Comparison of ENCODE assay signal across 13 mouse cellular contexts in the genomic region with DNA sequence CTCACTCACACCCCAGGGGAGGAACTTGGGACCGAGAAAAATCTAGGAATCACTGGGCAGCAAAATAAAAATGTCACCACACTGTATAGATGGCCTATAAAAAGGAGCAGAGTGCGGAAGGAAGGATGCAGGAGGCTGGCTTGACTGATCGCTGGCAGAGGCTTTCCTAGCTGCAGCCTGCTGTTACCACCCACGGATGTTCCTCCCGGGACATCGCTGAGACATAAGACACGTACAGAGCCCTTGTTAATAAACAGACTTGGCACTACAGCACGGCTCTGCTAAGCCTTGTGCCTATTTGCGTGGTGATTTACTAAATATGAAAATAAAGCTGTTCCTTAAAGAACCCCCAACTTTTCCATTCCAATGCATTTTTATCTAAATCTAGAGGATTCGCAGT.
DNase-seq lines count a peak whose midpoint lies in the region; ATAC-seq and TF ChIP-seq lines count a peak whose summit lies in the region.
"Had no signal": no experiment of that assay in that cellular context is flagged by ENCODE, and none has a peak within 500 bp of the region (broad histone marks: within the 10 kb centered on the region; RNA-seq: fewer than 3 reads in every experiment).

No protein-coding gene starts in this region.

- H3K36me3 ChIP-seq in forebrain, embryonic 12.5 days (replicated peaks), result no peaks in the 10 kb centered on the region
- H3K36me3 ChIP-seq: forebrain, embryonic 15.5 days; heart, embryonic 15.5 days had no signal

- no peak for ATAC-seq in forebrain, embryonic 12.5 days (ENCODE audit: low FRiP score)
- ATAC-seq: forebrain, embryonic 15.5 days had no signal

- H3K9me3 ChIP-seq in forebrain, embryonic 12.5 days, result no peaks in the 10 kb centered on the region
- H3K9me3 ChIP-seq: forebrain, embryonic 15.5 days; heart, embryonic 15.5 days had no signal

- intact Hi-C loops in left cerebral cortex, postnatal 36 days (cut with DNase I), result loop anchor here (5.0 kb wide), 1 partner anchor 76 kb away; no protein-coding TSS in a partner anchor
- intact Hi-C loops in heart, postnatal 10 days (cut with DNase I), result no loop called here

- H3K27ac ChIP-seq in layer of hippocampus, adult 2 months, result peak overlapping the region; percentile 84
- no peak overlapping the region for H3K27ac ChIP-seq in forebrain, embryonic 12.5 days
- H3K27ac ChIP-seq: forebrain, embryonic 15.5 days; macrophage had no signal

- no peaks in the 10 kb centered on the region for H3K27me3 ChIP-seq in forebrain, embryonic 12.5 days
- H3K27me3 ChIP-seq: forebrain, embryonic 15.5 days; heart, embryonic 15.5 days had no signal

- no peak for TF ChIP-seq CTCF in layer of hippocampus, adult 2 months (conservative IDR thresholded peaks at IDR 0.05)

- peak; percentile 74 for DNase-seq in heart, adult 11 months
- no peak for DNase-seq in heart, adult 8-10 months (ENCODE audit: low spot score)
- DNase-seq in brain, adult 2 months (ENCODE audit: low read depth, low spot score), result peak; percentile 94
- DNase-seq in layer of hippocampus, adult 2 months (ENCODE audit: low spot score in 2 of 2), result peak; percentile 69 to 83
- DNase-seq in left cerebral cortex, postnatal 36 days (ENCODE audit: low spot score in 2 of 2), result peak; percentile 77 to 84
- DNase-seq in heart, postnatal 10 days, result no peak
- DNase-seq in retina, postnatal 1 day, result no peak
- DNase-seq: adrenal gland, postnatal 14 days; cerebellum, adult 11-12 months had no signal

- H3K4me3 ChIP-seq in layer of hippocampus, adult 2 months, result no peak overlapping the region
- no peak overlapping the region for H3K4me3 ChIP-seq in forebrain, embryonic 12.5 days (replicated peaks)
- H3K4me3 ChIP-seq: forebrain, embryonic 15.5 days; heart, embryonic 15.5 days had no signal

- H3K4me1 ChIP-seq in forebrain, embryonic 12.5 days, result no peaks in the 10 kb centered on the region
- H3K4me1 ChIP-seq: forebrain, embryonic 15.5 days had no signal

- H3K9ac ChIP-seq in forebrain, embryonic 12.5 days, result no peak overlapping the region
- H3K9ac ChIP-seq: forebrain, embryonic 15.5 days; heart, embryonic 15.5 days had no signal

- no peak overlapping the region for H3K4me2 ChIP-seq in forebrain, embryonic 12.5 days
- H3K4me2 ChIP-seq: forebrain, embryonic 15.5 days; heart, embryonic 15.5 days had no signal

- 64% methylated on average over 10 of the region's 10 CpGs for WGBS in forebrain, embryonic 12.5 days

Comparison
In these comparisons a context has a peak if more than half of its experiments do, and no peak if none do; other contexts are left out.
1. DNase-seq: peak in heart, adult 11 months (single experiment), brain, adult 2 months (single experiment), layer of hippocampus, adult 2 months (2 of 2) and left cerebral cortex, postnatal 36 days (2 of 2); none in heart, adult 8-10 months (single experiment), heart, postnatal 10 days (0 of 2) and retina, postnatal 1 day (single experiment).